Mouse (Mus musculus): Measurements from ENCODE around the gene Echdc2. TPM values are rescaled to one million over a fixed set of nuclear protein-coding genes. Genes with fewer than 3 reads are reported as not detected.

Gene Echdc2
- polyA plus RNA-seq, 1 experiment: not detected

GRCm38 (mm10) chr4:108168056-108168455 is 2.8 kb downstream of the Echdc2 start:
- no peak for TF ChIP-seq CTCF (IDR thresholded peaks at IDR 0.05; ENCODE audit: insufficient read depth, low read depth, low read length)
- TF ChIP-seq POLR2A (IDR thresholded peaks at IDR 0.05; ENCODE audit: insufficient read depth, low read depth, low read length): no peak
- WGBS: 72% methylated on average over 6 of the region's 6 CpGs
- H3K4me1 ChIP-seq (ENCODE audit: control insufficient read depth, insufficient read depth, low read length): peaks cover 8% of the 10 kb centered on the region

GRCm38 (mm10) chr4:108182278-108182677 is 17.0 kb downstream of the Echdc2 start:
- no peak for TF ChIP-seq CTCF (IDR thresholded peaks at IDR 0.05; ENCODE audit: insufficient read depth, low read depth, low read length)
- no peak for TF ChIP-seq POLR2A (IDR thresholded peaks at IDR 0.05; ENCODE audit: insufficient read depth, low read depth, low read length)

More at GRCm38 (mm10) chr4:108168056-108168455, 2.8 kb downstream of the Echdc2 start:
- H3K27ac ChIP-seq (ENCODE audit: insufficient read depth, low read depth, low read length): no peak overlapping the region
- no peak overlapping the region for H3K4me3 ChIP-seq (ENCODE audit: insufficient read depth, low read depth, low read length)

GRCm38 (mm10) chr4:108192821-108193323 is 27.6 kb downstream of the Echdc2 start:
- no peaks in the 10 kb centered on the region for H3K4me1 ChIP-seq (ENCODE audit: control insufficient read depth, insufficient read depth, low read length)
- 86% methylated on average over 2 of the region's 2 CpGs for WGBS
- H3K4me3 ChIP-seq (ENCODE audit: insufficient read depth, low read depth, low read length): no peak overlapping the region
- H3K27ac ChIP-seq (ENCODE audit: insufficient read depth, low read depth, low read length): no peak overlapping the region
- no peak for TF ChIP-seq CTCF (IDR thresholded peaks at IDR 0.05; ENCODE audit: insufficient read depth, low read depth, low read length)
- TF ChIP-seq POLR2A (IDR thresholded peaks at IDR 0.05; ENCODE audit: insufficient read depth, low read depth, low read length): no peak

More at GRCm38 (mm10) chr4:108182278-108182677, 17.0 kb downstream of the Echdc2 start:
- WGBS: 79% methylated on average over 1 of the region's 1 CpGs
- H3K4me1 ChIP-seq (ENCODE audit: control insufficient read depth, insufficient read depth, low read length): no peaks in the 10 kb centered on the region
- no peak overlapping the region for H3K27ac ChIP-seq (ENCODE audit: insufficient read depth, low read depth, low read length)
- no peak overlapping the region for H3K4me3 ChIP-seq (ENCODE audit: insufficient read depth, low read depth, low read length)

GRCm38 (mm10) chr4:108196277-108196855 is 31.1 kb downstream of the Echdc2 start:
- Histone ChIP-seq H3K4me1 (ENCODE audit: control insufficient read depth, insufficient read depth, low read length) (no peaks in the 10 kb centered on the region), H3K27ac (ENCODE audit: insufficient read depth, low read depth, low read length) (no peak overlapping the region), H3K4me3 (ENCODE audit: insufficient read depth, low read depth, low read length) (no peak overlapping the region)
- WGBS: 63% methylated on average over 6 of the region's 6 CpGs
- no peak for TF ChIP-seq CTCF (IDR thresholded peaks at IDR 0.05; ENCODE audit: insufficient read depth, low read depth, low read length)
- TF ChIP-seq POLR2A (IDR thresholded peaks at IDR 0.05; ENCODE audit: insufficient read depth, low read depth, low read length): no peak

- TF ChIP-seq CTCF (IDR thresholded peaks at IDR 0.05; ENCODE audit: insufficient read depth, low read depth, low read length) (no peak), POLR2A (IDR thresholded peaks at IDR 0.05; ENCODE audit: insufficient read depth, low read depth, low read length) (no peak)
These were observed 34.0 kb downstream of the Echdc2 start for GRCm38 (mm10) chr4:108199236-108199635.

GRCm38 (mm10) chr4:108204629-108205028 is 39.4 kb downstream of the Echdc2 start:
- Histone ChIP-seq H3K4me1 (ENCODE audit: control insufficient read depth, insufficient read depth, low read length) (no peaks in the 10 kb centered on the region), H3K4me3 (ENCODE audit: insufficient read depth, low read depth, low read length) (no peak overlapping the region), H3K27ac (ENCODE audit: insufficient read depth, low read depth, low read length) (no peak overlapping the region)
- TF ChIP-seq POLR2A (IDR thresholded peaks at IDR 0.05; ENCODE audit: insufficient read depth, low read depth, low read length) (no peak), CTCF (IDR thresholded peaks at IDR 0.05; ENCODE audit: insufficient read depth, low read depth, low read length) (no peak)
- WGBS: 93% methylated on average over 6 of the region's 6 CpGs

More at GRCm38 (mm10) chr4:108199236-108199635, 34.0 kb downstream of the Echdc2 start:
- no peak overlapping the region for H3K27ac ChIP-seq (ENCODE audit: insufficient read depth, low read depth, low read length)
- WGBS: 70% methylated on average over 2 of the region's 2 CpGs
- no peak overlapping the region for H3K4me3 ChIP-seq (ENCODE audit: insufficient read depth, low read depth, low read length)
- no peaks in the 10 kb centered on the region for H3K4me1 ChIP-seq (ENCODE audit: control insufficient read depth, insufficient read depth, low read length)

- H3K4me3 ChIP-seq (ENCODE audit: insufficient read depth, low read depth, low read length): no peak overlapping the region
- H3K27ac ChIP-seq (ENCODE audit: insufficient read depth, low read depth, low read length): no peak overlapping the region
- H3K4me1 ChIP-seq (ENCODE audit: control insufficient read depth, insufficient read depth, low read length): peaks cover 4% of the 10 kb centered on the region; the same call in 1 of the 2 replicates
- 84% methylated on average over 2 of the region's 2 CpGs for WGBS
- TF ChIP-seq POLR2A (IDR thresholded peaks at IDR 0.05; ENCODE audit: insufficient read depth, low read depth, low read length) (no peak), CTCF (IDR thresholded peaks at IDR 0.05; ENCODE audit: insufficient read depth, low read depth, low read length) (no peak)
These were observed 47.8 kb downstream of the Echdc2 start for GRCm38 (mm10) chr4:108213023-108213422.

- WGBS: 4% methylated on average over 107 of the region's 107 CpGs
- H3K4me3 ChIP-seq (ENCODE audit: insufficient read depth, low read depth, low read length): peak within 1 kb of the TSS; percentile 26; the same call in 1 of the 2 replicates
These were observed 52.3 kb downstream of the Echdc2 start, which contains the start of gene Zyg11a for GRCm38 (mm10) chr4:108217332-108218179. TSS of gene Zyg11a (minus strand) at chr4:108218048.

GRCm38 (mm10) chr4:108219019-108219418 is 53.8 kb downstream of the Echdc2 start:
- no peak for TF ChIP-seq CTCF (IDR thresholded peaks at IDR 0.05; ENCODE audit: insufficient read depth, low read depth, low read length)
- no peak for TF ChIP-seq POLR2A (IDR thresholded peaks at IDR 0.05; ENCODE audit: insufficient read depth, low read depth, low read length)
- WGBS: 50% methylated on average over 9 of the region's 9 CpGs
- Histone ChIP-seq H3K4me1 (ENCODE audit: control insufficient read depth, insufficient read depth, low read length) (peaks cover 4% of the 10 kb centered on the region; the same call in 1 of the 2 replicates), H3K27ac (ENCODE audit: insufficient read depth, low read depth, low read length) (no peak overlapping the region), H3K4me3 (ENCODE audit: insufficient read depth, low read depth, low read length) (no peak overlapping the region)

More at GRCm38 (mm10) chr4:108217332-108218179, 52.3 kb downstream of the Echdc2 start, which contains the start of gene Zyg11a:
- TF ChIP-seq CTCF (IDR thresholded peaks at IDR 0.05; ENCODE audit: insufficient read depth, low read depth, low read length) (no peak), POLR2A (IDR thresholded peaks at IDR 0.05; ENCODE audit: insufficient read depth, low read depth, low read length) (no peak)
- H3K27ac ChIP-seq (ENCODE audit: insufficient read depth, low read depth, low read length): no peak within 1 kb of the TSS
- peaks cover 4% of the 10 kb centered on the region; the same call in 1 of the 2 replicates for H3K4me1 ChIP-seq (ENCODE audit: control insufficient read depth, insufficient read depth, low read length)
